Mouse (Mus musculus) skeletal muscle tissue, adult 2 months (tissue): Measurements from ENCODE around the gene Hip1r.
A peak's percentile ranks its signal among the peaks of the same experiment; 100 is the strongest.

Experiments
- DNase-seq: peaks from one replicate; pipeline ENCODE4 v3.0.0-alpha.2; 2012; ENCODE audit warnings: low read depth, low spot score

The Hip1r gene

DNA sequence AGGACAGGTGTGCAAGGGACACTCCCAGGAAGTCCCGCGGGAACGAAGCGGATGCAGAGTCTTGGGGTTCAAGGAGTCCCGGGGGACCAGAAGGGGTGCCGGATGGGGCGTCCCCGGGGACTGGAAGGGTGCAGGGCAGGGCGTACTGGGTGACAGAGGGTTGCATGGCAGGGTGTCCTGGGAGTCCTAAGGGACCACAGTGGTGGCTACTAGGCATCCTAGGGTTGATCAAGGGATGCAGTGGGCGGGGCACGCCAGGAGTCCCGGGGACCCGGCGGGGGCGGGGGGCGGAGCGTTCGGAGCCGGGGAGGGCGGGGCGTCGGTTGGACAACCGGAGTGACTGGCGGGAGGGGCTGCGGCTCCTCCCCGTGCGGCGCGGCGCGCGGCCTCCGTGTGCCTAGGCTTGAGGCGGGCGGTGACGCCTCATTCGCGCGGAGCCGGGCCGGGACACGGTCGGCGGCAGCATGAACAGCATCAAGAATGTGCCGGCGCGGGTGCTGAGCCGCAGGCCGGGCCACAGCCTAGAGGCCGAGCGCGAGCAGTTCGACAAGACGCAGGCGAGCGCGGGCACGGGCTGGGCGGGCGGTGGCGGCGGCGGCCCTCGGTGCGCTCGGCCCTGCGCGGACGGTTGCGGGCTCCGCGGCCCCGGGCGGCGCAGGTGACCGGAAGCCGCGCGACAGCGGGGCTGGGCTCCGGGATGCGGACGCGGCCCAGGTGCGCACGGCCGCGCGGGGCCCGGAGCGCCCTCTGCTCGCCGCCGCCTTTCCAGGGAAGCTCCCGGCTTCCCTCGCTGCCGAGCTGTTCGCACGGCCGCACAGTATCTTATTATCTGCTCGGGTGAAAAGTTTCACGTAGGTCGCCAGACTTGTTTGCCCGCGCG, at the start of gene Hip1r:
Gene Hip1r (plus strand): TSS at position 330 of the 880 bp plus-strand sequence.
- peak; percentile 25 for DNase-seq

DNA sequence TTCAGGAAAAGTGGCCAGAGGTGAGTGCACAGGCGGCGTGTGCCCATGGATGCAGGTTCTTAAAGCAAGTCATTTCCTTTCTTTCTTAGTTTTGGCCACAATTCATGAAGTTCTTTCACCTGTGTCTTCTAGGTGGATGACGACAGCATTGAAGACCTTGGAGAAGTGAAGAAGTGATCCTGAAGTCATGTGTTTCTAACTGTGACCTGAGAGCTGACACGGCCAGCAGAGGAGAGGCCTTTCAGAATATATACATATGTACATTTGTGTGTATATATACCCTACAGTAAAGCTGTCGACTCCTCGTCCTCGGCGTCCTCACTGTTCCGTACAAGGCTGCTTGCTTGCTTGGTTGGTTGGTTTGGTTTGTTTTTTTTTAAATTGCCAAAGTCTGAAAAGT, 46.3 kb upstream of the Hip1r start, which contains the start of gene Gm43518:
Gene Gm43518 (plus strand): TSS at position 301 of the 400 bp plus-strand sequence.
- no peak for DNase-seq

DNA sequence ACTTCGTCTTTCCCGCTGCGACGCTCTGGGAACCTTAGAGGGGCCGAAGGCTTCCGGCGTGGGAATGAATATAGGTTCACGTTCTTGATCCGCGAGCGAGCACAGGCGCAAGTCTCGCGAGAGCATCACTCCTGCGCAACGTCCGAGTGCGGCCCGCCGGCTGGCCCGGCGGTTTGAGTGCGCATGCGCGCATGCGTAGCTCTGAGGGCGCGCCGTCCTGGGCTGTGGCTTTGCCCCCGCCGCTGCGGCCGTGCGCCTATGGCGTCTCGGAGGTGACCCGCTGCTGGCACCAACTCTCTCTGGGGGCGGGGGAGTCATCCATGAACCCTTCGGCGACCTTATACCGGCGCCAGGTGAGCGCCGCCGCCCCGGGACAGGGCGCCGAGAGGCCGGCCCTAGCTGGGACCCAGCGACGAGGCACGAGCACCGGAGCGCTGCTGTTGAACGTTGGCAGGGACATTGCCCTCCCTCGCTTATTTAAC, 42.9 kb upstream of the Hip1r start, which contains the start of gene Ccdc62:
Gene Ccdc62 (plus strand): TSS at position 172 of the 482 bp plus-strand sequence.
- DNase-seq: peak; percentile 99

DNA sequence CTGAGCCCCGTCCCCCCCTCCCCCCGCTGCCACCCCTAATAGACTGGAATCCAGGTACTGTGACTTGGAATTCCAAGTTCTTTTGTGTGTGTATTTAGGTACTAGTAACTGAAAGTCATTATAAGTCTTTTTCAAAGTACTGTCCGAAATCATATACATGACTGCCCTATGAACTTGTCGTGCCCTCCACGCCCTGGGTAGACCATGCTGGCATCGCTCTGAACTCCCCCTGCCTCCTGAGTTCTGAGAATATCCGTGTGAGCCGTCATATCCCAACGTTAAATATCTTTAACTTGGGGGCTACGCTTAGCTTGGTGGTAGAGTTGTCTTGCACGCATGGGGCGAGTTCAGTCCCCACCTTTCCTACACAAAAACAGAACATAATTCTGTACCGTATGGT, 42.3 kb upstream of the Hip1r start:
- DNase-seq: no peak

DNA sequence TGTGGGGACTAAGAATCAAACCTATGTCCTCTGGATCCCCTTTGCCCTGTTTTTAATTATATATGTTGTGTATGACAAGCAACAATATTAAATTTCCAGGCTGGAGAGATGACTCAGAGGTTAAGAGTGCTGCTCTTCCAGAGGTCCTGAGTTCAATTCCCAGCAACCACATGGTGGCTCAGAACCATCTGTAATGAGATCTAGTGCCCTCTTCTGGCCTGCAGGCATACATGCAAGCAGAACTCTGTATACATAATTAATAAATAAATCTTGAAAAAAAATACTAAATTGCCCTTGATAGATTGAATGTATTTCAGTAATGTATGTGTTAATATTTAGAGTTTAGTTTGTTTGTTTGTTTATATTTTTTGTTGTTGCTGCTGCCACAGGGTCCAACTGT, 40.5 kb upstream of the Hip1r start:
- no peak for DNase-seq

DNA sequence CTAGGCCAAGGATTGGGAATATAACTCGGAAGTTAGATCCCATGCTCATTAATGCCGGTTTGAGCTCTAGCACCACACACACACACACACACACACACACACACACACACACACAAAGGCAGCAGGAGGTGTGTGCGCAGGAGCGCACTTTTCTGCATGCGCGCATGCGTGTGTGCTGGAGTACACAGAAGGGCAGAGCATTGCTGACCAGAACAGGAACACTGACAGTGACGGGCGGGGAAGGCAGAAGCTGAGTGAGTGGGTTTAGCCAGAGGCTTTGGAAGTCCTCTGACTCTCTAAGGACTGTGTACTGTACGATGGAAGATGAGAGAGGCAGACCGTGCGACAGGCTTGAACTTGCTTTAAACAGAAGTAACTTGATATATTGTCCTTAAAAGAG, 39.9 kb upstream of the Hip1r start:
- DNase-seq: no peak

DNA sequence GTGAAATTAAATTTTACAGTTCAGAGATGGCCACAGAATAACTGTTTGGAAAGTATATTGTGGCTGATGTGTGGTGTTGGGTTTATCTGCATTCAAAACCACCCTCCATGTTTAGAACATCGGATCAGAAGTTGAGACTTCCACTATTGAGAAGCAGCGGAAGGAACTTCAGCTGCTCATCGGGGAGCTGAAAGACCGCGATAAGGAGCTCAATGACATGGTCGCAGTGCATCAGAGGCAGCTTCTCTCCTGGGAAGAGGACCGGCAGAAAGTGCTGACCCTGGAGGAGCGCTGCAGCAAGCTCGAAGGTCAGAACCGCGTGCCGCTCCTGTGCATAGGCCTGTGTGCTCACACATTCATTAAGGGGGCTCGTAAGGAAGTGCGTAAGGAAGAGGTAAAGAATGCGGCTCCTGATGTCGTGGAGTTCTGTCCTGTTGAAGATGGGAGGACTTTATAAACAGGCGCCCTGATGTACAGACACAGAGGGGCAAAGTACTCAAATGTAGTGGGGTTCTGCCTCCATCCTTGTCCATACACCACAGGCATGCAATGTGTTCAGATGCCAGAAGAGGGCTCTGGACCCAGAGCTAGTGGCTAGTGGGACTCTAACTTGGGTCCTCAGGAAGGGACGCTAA, 39.4 kb upstream of the Hip1r start:
- no peak for DNase-seq

DNA sequence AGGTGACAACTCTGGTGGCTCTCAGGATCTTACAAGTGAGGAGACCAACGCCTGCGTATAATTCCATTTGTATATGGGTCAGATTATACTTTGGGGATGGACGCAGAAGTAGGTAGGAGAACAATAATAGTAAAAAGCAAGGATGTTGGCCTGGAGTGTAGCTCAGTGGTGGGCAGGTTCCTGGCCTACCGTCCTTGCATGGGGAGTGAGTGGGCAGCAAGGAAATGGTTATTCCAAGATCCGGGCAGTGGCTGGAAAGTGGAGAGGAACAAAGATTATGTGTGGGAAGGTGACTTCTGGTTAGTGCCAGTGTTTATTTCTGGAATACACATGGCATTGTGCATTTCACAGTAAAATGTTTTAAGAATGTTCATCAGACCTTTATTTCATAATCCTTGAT, 37.5 kb upstream of the Hip1r start:
- DNase-seq: no peak

DNA sequence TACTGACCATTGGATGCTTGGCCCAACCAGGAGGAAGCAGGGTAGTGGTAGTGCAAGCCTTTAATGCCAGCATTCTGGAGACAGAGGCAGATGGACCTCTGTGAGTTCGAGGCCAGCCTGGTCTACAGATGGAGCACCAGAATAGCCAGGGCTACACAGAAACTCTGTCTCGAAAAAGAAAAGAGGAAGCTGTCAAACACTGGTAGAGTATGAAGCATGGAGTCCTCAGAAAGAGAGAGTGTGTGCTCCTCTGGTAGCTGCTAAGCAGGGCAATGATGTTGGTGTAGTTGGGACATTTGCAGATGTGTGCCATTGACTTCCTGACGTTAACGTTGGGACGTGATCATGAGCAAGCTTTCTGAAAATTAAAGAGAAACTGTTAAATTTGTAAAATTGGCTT, 34.9 kb upstream of the Hip1r start:
- DNase-seq: no peak

DNA sequence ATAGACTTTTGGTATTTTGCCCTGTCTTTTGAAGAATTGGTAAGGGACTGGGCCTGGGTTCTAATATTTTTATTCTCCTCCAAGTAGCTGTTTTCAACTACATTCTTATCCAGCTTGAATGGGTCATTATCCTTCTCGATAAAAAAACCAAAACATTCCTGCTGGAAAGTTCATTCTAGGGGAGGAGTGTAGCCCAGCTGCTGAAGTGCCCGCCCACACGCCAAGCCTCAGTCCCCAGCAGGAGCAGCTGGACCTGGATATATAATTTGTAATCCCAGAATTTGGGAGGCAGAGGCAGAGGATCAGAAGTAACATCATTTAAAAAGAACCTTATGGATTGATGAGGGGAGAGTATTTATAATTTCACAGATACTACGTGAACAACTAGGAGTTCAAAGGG, 26.9 kb upstream of the Hip1r start:
- no peak for DNase-seq

DNA sequence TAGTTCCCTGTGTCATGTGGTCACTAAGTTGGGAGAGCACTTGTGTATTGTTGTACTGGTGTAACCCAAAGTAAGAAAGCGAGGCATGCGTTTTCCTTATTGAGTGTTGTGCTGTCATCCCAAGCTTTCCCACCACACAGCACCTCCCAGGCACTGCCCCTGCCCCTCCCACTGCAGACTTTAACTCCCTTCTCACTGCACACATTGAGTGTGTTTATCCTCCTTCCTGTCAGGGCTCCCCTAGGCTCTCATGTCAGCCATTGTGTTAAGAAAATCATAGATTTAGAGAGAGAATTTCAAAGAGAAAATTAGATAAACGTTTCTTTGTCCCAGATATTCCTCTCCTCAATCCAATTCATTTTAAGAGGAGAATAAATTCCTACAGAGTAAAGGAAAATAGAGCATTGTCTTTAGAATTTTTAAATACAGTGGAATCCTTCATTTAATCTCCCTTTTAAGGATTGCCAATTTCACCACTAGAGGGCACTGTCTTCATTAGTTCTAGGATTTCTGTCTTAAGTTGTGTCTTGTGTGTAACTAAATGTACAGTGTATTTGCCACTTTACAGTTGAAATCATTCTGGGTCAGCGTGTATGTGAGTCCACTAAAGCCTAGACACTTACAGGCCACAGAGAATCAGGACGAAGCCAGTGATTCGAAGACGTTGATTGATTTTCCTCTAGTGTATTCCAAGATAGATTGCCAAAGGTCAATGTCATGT, 26.2 kb upstream of the Hip1r start:
- DNase-seq: peak; percentile 38

DNA sequence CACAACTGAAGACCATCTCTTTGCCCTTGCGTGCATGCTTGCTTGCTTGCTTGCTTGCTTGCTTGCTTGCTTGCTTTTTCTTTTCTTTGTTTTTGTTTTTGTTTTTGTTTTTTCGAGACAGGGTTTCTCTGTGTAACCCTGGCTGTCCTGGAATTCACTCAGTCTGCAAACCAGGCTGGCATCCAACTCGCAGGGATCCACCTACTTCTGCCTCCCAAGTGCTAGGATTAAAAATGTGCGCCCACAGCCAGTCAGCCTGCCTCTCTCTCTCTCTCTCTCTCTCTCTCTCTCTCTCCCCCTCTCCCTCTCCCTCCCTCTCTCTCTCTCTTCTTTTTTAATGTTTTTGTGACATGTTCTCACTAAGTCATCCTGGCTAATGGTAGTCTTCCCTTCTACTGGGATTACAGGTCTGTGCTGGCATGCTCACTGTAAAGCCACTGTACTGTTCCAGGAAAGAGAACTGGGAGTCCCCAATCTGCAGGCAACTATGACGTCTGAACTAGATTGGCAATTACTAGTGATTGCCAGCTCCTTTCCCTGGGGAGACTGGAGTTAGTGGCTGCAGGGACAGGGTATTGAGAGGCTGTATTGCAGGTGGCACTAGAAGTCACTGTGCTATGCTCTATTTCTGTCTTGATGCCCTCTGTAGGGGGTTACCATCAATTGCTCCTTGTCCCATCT, 20.9 kb upstream of the Hip1r start:
- no peak for DNase-seq

DNA sequence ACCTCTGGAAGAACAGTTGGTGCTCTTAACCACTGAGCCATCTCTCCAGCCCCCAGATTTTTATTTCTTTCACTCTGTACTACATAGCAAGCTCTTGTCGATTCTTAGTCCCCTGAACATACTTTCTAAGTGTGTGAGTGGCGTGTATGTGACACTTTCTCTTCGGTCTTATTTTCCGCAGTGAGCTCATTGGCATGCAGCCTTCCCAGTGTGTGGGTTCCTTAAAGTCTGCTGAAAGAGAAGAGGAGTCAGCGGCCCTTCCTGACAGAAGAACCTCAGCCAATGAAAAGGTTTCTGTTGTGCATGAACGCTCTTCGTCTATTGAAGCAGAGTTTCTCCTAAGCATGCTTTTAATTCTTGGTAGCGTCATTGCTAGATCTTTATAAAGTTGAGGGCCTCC, 16.2 kb upstream of the Hip1r start:
- no peak for DNase-seq

DNA sequence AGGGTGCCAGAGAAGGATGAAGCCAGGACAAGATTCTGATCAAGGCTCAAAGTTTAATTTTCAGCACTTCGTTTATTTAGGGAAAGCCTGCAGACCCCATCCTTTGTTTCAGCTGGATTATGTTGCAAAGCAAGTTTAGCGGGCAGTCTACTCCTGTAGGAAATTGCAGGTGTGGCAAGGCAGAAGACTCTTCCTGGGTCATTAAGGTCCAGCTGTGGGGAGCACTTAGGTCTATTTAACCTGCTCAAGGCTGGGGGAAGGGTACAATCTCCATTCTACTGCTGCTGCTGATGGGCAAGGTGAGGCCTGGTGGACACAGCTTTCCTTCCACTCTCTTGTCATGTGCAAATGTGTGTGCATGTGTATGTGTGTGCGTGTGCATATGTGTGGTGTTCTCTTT, 14.4 kb upstream of the Hip1r start:
- no peak for DNase-seq

DNA sequence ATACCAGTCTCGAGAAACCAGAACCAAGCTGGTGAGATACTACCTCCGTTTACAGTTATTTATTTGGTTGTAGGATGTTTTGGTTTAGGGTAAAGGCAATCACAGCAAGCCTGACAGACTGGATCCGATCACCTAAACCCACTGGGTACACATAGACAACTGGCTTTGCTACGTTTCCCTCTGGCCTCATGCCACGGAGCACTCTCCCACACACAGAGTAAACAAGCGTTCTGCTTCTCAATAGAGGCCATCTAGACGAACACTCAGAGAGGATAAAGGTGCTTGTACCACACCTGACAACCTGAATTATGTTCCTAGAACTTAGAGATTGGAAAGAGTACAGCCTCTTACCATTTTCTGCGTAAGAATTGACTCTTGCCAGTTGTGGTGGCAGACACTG, 13.3 kb upstream of the Hip1r start:
- DNase-seq: no peak

DNA sequence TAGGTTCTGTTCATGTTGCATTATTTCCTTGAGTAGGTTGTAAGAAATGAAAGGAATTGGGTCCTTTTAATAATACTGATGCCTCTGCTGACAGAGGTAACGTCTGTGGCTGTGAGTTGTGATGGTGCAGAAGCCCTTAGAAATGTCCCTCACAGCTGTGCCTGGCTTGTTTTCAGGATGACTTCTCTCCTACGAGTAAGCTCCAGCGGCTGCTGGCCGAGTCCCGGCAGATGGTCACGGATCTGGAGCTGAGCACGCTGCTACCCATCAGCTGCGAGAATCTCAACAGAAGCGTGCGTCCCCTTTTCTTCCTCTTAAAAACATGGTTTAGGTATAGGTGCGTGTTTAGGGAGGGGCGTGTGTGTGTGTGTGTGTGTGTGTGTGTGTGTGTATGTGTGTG, 12.4 kb upstream of the Hip1r start:
- no peak for DNase-seq

DNA sequence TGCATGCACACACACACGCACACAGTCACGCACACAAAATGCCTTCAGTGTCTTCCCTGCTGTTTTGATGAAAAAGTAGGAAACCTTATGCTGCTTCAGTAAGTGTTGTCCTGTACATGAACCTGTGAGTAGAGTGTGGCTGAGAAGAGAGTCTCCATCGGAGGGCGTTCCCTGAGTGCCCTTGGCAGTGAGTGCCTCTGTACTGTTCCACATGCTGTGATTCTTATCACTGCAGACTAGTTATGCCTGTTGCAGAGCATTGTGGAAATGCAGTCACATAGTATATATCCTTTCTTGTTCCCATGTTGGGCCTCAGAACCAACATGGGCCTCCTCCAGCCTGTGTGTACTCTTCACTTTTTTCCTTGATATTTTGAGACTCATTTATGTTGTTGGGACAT, 9.2 kb upstream of the Hip1r start:
- DNase-seq: no peak

DNA sequence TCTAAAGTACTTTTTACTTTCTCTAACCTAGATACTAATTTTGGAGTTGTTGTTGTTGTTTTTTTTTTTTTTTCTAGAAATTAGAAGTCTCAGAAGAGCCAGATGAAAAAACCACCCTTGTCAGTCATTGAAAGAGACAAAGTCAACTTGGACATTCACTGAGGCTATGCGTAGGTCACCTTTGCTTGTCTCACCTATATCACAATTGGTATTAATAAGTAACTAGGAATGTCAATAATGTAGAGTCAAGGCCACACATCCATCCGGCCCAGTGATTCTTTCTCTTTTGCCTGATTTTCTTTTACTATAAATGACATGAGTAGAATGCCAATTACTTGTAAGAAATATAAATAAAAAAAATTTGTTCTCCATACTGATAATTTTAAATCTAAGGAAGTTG, 6.7 kb upstream of the Hip1r start:
- no peak for DNase-seq

DNA sequence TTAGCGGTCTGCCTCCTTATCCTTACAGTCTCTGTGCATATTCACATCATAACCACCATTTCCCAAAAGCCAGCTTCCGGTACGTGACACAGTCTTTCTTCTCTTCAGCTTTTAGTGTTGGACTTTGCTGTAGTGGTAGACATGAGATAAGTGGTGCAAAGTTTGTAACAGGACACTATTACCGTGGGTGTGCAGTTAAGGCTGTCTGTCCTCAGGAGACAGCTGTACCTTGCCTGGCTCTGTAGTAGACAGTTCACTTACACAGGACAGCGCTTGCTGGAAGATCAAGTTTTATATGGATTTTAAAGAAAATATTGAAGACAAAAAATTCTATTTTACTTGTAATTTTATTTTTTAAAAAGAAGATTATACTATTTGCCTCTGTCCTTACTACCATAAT, 5.0 kb upstream of the Hip1r start:
- DNase-seq: no peak

DNA sequence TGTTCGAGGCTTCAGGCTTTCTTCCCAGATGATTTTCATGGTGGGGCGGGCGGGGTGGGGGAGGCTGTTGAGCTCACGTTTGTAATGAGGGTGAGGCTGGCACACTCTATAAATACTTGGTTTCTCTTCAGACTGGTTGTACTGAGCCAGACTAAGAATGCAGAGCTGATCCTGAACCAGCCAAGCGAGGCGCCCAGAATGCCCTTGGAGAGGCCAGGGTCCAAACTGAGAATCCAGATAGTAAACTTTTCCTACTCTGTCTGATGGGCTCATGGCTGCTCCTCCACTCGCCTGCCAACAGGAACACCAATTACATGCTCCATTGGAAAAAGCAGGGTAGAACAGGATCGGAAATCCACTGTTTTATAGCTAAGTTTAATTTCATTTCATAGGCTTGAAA, 4.2 kb upstream of the Hip1r start:
- DNase-seq: no peak

DNA sequence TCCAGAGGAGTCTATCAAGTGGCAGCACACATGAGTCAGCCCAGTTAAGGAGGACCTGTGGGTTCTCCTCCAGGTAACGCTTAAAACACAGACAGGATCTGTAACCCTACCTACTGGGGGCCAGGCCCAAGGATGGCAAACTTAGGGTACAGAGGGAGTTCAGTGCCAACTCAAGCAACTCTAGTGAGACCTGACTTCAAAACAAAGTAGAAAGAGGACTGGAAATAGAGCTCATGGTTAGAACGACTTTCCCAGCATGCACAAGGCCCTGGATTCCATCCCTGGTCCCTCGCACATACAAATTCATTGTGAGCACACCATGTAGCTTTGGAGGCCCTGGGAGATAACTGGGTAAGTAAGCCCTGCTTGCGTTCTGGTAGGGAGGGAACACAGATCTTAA, 2.9 kb upstream of the Hip1r start:
- no peak for DNase-seq

DNA sequence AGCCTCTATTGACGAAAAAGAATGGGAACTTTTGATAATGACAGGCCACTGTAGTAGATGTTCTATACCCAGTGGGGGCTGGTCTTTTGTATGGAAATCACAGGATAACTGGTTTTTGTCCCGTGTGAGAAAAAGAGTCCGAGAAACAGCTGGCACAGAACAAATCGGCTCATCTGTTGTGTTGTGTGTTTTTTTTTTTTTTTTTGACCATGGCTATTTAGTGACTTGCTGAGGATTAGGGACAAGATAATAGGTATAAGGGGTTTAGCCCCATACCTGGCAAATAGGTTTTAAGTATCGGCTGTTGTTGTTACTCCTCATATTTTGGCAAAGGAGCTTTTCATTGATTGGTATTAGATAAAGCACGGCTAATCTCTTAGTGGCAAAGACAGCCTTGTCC, 975 bp upstream of the Hip1r start:
- no peak for DNase-seq
